Mouse (Mus musculus) small intestine, adult 2 months (tissue): ENCODE data around the gene Cpsf6. TPM values are rescaled to one million over a fixed set of nuclear protein-coding genes. Genes with fewer than 3 reads are reported as not detected.

Source experiments
- H3K27ac ChIP-seq: fragments of 200-500 bp; 2 replicates; pipeline ENCODE4 v1.5.1; 2012; ENCODE audit warnings: low read depth, low read length, control low read depth, inconsistent platforms; ENCODE audit not compliant: insufficient read depth
- H3K27me3 ChIP-seq: fragments of 200-500 bp; 2 replicates; pipeline ENCODE4 v1.6.1; 2012; ENCODE audit warnings: mild to moderate bottlenecking, moderate library complexity, low read length, inconsistent platforms; ENCODE audit not compliant: control insufficient read depth, insufficient read depth
- H3K36me3 ChIP-seq: fragments of 200-500 bp; 2 replicates; pipeline ENCODE4 v1.6.1; 2012; ENCODE audit warnings: mild to moderate bottlenecking, low read length, control low read depth, inconsistent platforms; ENCODE audit not compliant: control insufficient read depth, insufficient read depth
- H3K4me1 ChIP-seq: fragments of 200-500 bp; 2 replicates; pipeline ENCODE4 v1.6.1; 2012; ENCODE audit warnings: low read length, inconsistent platforms, mixed read lengths; ENCODE audit not compliant: control insufficient read depth, insufficient read depth, insufficient read length
- H3K4me3 ChIP-seq: fragments of 200-500 bp; 2 replicates; pipeline ENCODE4 v1.5.1; 2012; ENCODE audit warnings: low read depth, mild to moderate bottlenecking, control low read depth, inconsistent platforms, low read length, moderate library complexity
- CTCF ChIP-seq: fragments of 200-500 bp; IDR thresholded peaks from 2 replicates; pipeline ENCODE4 v1.5.1; 2012; ENCODE audit warnings: low read depth, mild to moderate bottlenecking, control low read depth, inconsistent platforms, low read length, moderate library complexity, mixed read lengths; ENCODE audit not compliant: insufficient replicate concordance, insufficient read length; ENCODE audit errors: extremely low read depth
- POLR2A ChIP-seq: fragments of 200-500 bp; IDR thresholded peaks from 2 replicates; pipeline ENCODE4 v1.6.1; 2012; ENCODE audit warnings: low read depth, mild to moderate bottlenecking, control low read depth, inconsistent platforms, low read length, moderate library complexity
- WGBS: fragments of 180-500 bp; shearing (Covaris S2); methylation state at CpG from one replicate; pipeline ENCODE4 v1.1.7; 2018; 5-methylcytosine and 5-hydroxymethylcytosine counted together
- polyA plus RNA-seq: library from polyadenylated mRNA; depleted of rRNA; stranded (reverse); fragments of >200 nt; gene quantifications from 2 replicates; pipeline ENCODE4 v1.2.3, GENCODE M21; 2012

Cpsf6 gene
- polyA plus RNA-seq, 1 experiment, result 36.6 TPM

DNA sequence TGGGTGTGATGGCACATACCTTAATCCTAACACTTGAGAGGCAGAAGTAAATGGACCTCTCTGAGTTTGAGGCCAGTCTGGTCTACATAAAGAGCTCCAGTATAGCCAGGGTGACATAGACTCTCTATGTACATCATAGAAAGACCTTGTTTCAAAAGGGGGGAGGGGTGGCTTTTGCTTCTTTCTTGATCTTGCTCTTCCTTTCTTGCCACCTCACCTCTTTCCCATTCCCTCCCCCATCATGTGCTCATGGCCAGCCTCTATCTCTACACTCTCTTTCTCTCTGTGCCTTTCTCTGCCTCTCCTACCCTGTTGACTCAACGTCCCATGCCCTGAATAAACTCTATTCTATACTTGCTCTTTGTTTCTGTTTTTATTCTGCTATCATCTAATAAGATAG is 6.4 kb upstream of the Cpsf6 start:
- H3K4me1 ChIP-seq, result no peaks in the 10 kb centered on the region
- TF ChIP-seq POLR2A (no peak), CTCF (no peak)
- H3K4me3 ChIP-seq, result no peak overlapping the region
- no peaks in the 10 kb centered on the region; the same call in 1 of the 2 replicates for H3K27me3 ChIP-seq
- WGBS, result 76% methylated on average over 1 of the region's 1 CpGs
- H3K36me3 ChIP-seq, result no peaks in the 10 kb centered on the region
- no peak overlapping the region for H3K27ac ChIP-seq

DNA sequence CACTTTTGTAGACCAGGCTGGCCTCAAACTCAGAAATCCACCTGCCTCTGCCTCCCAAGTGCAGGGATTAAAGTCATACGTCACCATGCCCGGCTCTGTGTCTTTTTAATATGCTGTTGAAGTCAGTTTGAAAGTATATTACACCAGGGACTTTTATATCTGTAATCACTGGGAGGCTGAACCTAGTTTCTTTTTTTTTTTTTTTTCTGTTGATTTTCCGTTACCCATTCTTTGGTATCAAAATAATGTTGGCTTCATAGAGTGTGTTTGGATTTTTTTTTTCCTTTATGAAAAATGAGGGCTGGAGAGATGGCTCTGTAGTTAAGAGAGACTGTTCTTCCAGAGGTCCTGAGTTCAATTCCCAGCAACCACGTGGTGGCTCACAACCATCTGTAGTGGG is 5.6 kb upstream of the Cpsf6 start:
- Histone ChIP-seq H3K36me3 (no peaks in the 10 kb centered on the region), H3K27ac (no peak overlapping the region), H3K4me1 (no peaks in the 10 kb centered on the region), H3K27me3 (no peaks in the 10 kb centered on the region; the same call in 1 of the 2 replicates), H3K4me3 (no peak overlapping the region)
- TF ChIP-seq POLR2A (no peak), CTCF (no peak)
- WGBS, result 81% methylated on average over 4 of the region's 4 CpGs

DNA sequence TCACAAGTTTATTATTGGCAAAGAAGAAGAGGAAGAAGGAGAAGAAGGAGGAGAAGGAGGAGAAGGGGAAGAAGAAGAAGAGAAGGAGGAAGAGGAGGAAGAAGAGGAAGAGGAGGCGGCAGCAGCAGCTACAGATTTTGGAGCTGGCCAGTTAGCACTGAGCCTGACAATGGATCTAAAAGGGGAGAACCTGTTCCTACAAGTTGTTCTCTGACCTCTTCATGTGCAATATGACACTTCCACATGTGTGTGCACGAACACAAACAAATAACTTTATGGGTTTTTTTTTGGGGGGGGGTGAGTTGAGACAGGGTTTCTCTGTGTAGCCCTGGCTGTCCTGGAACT is 5.2 kb upstream of the Cpsf6 start:
- Histone ChIP-seq H3K36me3 (no peaks in the 10 kb centered on the region), H3K4me3 (no peak overlapping the region), H3K4me1 (no peaks in the 10 kb centered on the region), H3K27ac (no peak overlapping the region), H3K27me3 (no peaks in the 10 kb centered on the region; the same call in 1 of the 2 replicates)
- TF ChIP-seq CTCF (no peak), POLR2A (no peak)
- 57% methylated on average over 2 of the region's 2 CpGs for WGBS

DNA sequence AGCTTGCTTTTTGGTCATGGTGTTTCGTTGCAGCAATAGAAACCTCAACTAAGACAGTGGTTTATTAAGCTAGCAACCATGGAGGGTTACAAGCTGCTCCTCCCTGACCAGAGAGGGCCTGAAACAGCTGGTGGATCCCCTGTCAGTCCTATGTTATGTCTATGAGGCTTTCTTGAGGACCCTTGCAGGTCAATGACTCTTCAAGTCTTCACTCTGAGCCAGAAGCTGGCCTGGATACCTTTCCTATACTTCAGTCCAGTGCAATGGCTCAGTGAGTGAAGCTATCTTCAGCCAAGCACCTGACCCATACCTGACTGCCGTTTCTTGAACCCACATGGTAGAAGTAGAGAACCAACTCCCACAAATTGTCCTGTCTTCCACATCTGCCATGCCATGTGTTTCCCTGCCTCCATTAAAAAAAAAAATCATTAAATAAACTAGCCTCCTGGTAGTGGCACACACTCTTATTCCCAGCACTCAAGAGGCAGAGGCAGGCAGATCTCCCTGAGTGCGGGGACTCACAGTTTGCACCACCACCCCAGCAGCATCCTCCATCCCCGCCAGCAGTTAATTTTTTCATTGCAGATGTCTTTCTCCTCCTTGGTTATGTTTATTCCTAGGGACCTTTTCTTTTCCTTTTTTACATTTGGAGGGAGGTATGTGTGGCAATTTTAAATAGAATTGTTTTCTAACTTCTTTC is 4.7 kb upstream of the Cpsf6 start:
- no peaks in the 10 kb centered on the region for H3K4me1 ChIP-seq
- no peaks in the 10 kb centered on the region for H3K36me3 ChIP-seq
- H3K27me3 ChIP-seq, result no peaks in the 10 kb centered on the region; the same call in 1 of the 2 replicates
- TF ChIP-seq CTCF, result no peak
- no peak for TF ChIP-seq POLR2A
- H3K4me3 ChIP-seq, result no peak overlapping the region
- no peak overlapping the region for H3K27ac ChIP-seq
- WGBS, result 92% methylated on average over 4 of the region's 4 CpGs

DNA sequence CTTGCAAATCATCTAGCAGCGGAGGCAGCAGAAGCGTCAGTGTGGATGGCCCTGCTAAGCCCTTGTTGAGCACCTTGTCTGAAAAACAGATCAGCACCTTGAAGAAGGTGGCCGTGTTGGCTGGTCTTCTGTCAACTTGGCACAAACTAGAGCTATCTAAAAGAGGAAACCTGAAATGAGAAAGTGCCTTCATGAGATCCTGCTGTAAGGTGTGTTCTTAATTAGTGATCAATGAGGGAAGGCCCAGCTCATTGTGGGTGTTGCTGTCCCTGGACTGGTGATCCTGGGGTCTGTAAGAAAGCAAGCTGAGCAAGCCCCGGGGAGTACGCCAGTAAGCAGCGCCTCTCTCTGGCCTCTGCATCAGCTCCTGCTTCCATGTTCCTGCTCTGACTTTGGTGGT is 4.1 kb upstream of the Cpsf6 start:
- TF ChIP-seq POLR2A, result no peak
- no peak for TF ChIP-seq CTCF
- H3K4me3 ChIP-seq, result no peak overlapping the region
- no peak overlapping the region for H3K27ac ChIP-seq
- no peaks in the 10 kb centered on the region for H3K36me3 ChIP-seq
- 82% methylated on average over 6 of the region's 6 CpGs for WGBS
- H3K4me1 ChIP-seq, result no peaks in the 10 kb centered on the region
- no peaks in the 10 kb centered on the region for H3K27me3 ChIP-seq

DNA sequence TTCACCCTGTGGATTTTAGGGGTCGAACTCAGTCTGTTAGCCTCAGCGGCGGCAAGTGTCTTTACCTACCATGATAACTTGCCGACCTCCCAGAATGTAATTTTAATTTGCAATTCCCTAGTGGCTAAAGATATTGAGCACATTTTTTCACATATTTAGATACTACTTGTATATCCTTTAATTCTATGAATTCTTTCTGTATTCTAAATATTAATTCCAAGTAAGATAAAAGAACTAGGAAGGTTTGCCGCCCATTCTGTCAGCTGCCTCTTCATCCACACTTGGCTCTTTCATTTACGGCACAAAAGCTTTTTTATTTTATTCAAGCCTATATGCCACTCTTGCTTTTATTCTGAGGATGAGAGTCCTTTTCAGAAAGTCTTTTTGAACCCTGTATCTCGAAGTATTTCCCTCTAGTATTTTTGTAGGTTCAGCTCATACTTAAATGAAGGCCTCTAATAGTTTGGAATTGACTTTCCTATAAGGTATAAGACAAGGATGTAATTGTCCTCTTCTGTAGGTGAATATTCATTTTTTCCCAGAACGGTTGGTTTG is 3.3 kb upstream of the Cpsf6 start:
- Histone ChIP-seq H3K4me3 (no peak overlapping the region), H3K27me3 (no peaks in the 10 kb centered on the region), H3K4me1 (no peaks in the 10 kb centered on the region), H3K36me3 (no peaks in the 10 kb centered on the region), H3K27ac (no peak overlapping the region)
- WGBS, result 88% methylated on average over 8 of the region's 8 CpGs
- TF ChIP-seq CTCF (no peak), POLR2A (no peak)

DNA sequence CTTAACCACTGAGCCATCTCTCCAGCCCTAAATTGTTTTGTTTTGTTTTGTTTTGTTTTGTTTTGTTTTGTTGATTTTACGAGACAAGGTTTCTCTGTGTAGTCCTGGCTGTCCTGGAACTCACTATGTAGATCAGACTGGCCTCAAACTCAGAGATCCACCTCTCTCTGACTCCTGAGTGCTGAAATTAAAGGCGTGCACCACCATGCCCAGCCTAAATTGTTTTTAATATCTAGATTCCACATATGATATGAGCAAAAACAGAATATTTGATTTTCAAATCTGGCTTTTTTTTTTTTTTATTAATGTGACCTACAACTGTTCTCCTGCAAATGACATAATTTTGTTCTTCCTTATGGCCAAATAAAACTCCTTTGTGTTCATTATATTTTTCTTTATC is 2.3 kb upstream of the Cpsf6 start:
- no peaks in the 10 kb centered on the region for H3K36me3 ChIP-seq
- H3K27me3 ChIP-seq, result no peaks in the 10 kb centered on the region
- H3K27ac ChIP-seq, result no peak overlapping the region
- H3K4me1 ChIP-seq, result no peaks in the 10 kb centered on the region
- no peak overlapping the region for H3K4me3 ChIP-seq
- WGBS, result 72% methylated on average over 2 of the region's 2 CpGs
- no peak for TF ChIP-seq CTCF
- no peak for TF ChIP-seq POLR2A
